Mouse (Mus musculus) left cerebral cortex, postnatal 14 days (tissue): Measurements from ENCODE around the gene Dyrk3. TPM values are rescaled to one million over a fixed set of nuclear protein-coding genes. Genes with fewer than 3 reads are reported as not detected.

Source experiments
- DNase-seq, 2 experiments: peaks; one replicate each; pipeline ENCODE4 v3.0.0; 2021 to 2022; ENCODE audit warnings: low spot score in 2 of 2, mixed read lengths in 1 of 2
- intact Hi-C: fragments of 180-260 bp; cut with DNase I; formaldehyde crosslinking; loops from one replicate; pipeline ENCODE4 v1.15.1; 2025
- total RNA-seq, 2 experiments: library from RNA; stranded (reverse); gene quantifications; 2 replicates each; pipeline ENCODE4 v1.2.3; 2021

Gene Dyrk3
- total RNA-seq, 2 experiments from 2014 or later, result 9.3 to 19.0 TPM

DNA sequence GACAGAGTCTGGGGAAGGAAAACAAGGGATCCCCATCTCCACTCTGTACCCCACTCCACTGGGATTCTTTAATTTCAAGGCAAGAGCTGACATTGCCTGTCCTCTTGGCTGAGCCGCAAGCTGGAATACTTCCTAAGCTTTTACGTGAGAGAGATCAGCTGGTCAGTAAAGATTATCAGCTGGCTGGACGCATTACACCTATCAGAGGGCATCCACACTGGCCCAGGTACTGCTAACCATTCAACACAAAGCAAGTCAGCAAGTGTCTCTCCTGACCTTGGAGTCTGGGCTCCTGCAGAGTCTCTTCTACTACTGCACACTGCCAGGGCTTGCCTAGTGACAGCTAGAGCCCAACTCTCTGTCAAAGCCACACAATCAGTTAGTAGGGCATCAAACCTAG lies 46.7 kb downstream of the Dyrk3 start:
- no peak for DNase-seq
- intact Hi-C loops, result no loop called here

- no peak for DNase-seq
- intact Hi-C loops, result no loop called here
Observed at GRCm38 (mm10) chr1:131090877-131091276, 47.3 kb downstream of the Dyrk3 start.

GRCm38 (mm10) chr1:131090261-131090660 lies 47.9 kb downstream of the Dyrk3 start:
- intact Hi-C loops, result no loop called here
- no peak for DNase-seq

DNA sequence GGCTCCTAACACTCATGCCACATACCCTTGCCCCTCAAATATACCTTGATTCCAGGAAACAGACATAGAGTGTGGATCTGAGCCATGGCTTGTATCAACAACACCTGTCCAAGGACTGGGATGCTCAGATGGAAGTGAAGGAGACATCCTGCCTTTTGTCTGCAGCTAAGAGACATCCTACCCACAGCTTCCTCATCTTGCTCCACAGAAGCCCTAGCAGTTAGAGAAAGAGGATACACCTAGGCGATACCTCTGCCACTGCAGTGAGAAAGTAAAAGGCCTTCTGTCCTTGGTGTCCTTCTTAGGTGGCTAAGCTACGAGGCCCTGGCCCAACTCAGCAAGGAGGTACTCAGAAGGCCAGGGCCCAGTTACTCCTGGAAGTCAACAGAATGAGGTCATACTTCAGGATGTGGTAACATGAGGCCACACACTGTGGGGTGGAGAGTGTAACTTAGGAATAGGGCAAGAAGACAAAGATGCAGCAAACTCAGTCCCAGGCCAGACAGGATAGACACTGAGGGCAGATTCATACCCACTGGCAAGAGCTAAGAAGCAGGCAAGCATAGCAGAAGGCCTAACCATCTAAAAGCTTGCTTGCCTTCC lies 48.5 kb downstream of the Dyrk3 start:
- intact Hi-C loops, result no loop called here
- no peak for DNase-seq

GRCm38 (mm10) chr1:131088547-131088946 lies 49.6 kb downstream of the Dyrk3 start:
- intact Hi-C loops, result no loop called here
- DNase-seq, result no peak

DNA sequence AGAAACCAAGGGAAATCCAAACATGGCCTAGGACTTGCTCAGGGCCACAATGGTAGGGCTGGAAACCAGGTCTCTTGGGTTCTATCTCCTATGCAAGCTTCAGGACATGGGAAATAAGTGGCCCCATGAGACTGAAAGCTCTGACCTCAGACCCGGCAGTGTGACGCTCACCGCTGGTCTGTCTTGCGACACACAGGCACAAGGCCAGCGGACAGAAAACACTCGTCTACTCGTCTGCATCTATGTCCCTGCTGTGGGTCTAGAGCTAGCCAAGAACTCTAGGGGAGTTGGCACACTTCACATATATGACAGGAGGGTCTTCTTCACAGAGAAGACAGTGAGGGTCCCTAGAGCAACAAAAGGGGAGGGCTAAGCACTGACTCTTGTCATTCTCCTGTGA lies 51.2 kb downstream of the Dyrk3 start:
- intact Hi-C loops, result no loop called here

GRCm38 (mm10) chr1:131085957-131086739 lies 52.0 kb downstream of the Dyrk3 start:
- intact Hi-C loops, result no loop called here
- peak in 1 of 2 experiments; percentile 46 for DNase-seq

More for the DNA sequence above, 51.2 kb downstream of the Dyrk3 start:
- no peak for DNase-seq

- intact Hi-C loops, result no loop called here
- no peak for DNase-seq
Observed at GRCm38 (mm10) chr1:131085272-131085671, 52.9 kb downstream of the Dyrk3 start.

GRCm38 (mm10) chr1:131084289-131084688 lies 53.9 kb downstream of the Dyrk3 start:
- intact Hi-C loops, result no loop called here
- no peak for DNase-seq

GRCm38 (mm10) chr1:131083609-131084008 lies 54.5 kb downstream of the Dyrk3 start:
- intact Hi-C loops, result no loop called here

DNA sequence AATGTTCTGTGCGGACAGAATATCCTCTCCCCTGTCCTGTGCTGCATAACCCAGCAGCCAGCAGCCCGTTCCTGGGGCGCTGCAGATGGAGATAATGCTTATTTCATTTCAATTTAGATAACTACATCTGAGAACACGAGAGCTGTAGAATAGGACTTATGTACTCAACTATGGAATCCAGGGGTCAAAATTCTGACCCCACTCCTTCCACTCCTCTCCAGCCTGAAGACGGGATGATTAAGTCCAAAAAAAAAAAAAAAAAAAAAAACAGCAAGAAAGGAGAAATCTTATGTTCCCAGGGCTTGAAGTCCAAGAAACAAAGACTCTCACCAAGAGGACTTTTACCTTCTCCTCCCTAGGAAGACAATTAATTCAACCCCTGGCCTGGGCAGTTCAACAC lies 55.0 kb downstream of the Dyrk3 start:
- no peak for DNase-seq
- intact Hi-C loops, result no loop called here

More at GRCm38 (mm10) chr1:131083609-131084008, 54.5 kb downstream of the Dyrk3 start:
- no peak for DNase-seq

- intact Hi-C loops, result no loop called here
- no peak for DNase-seq
Observed at GRCm38 (mm10) chr1:131080686-131081085, 57.5 kb downstream of the Dyrk3 start.

DNA sequence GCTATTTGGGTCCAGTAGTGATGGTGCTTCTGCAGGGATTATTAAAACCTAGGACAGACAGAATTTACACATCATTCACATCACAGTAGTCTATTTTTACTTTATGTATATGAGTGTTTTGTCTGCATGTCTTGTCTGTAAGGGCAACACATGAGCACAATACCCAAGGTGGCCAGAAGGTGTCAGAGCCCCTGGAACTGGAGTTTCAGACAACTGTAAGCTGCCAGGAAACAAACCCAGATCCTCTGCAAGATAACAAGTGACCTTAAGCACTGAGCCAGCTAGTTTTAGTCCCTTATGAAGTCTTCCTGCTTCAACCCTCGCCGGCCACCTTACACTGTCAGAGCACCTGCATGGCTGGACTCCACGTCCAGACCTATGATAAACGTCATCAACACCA lies 58.4 kb downstream of the Dyrk3 start:
- no peak for DNase-seq
- intact Hi-C loops, result no loop called here

- intact Hi-C loops, result no loop called here
- DNase-seq, result peak; percentile 72 to 83
Observed at GRCm38 (mm10) chr1:131078761-131079330, 59.3 kb downstream of the Dyrk3 start.

Other genes starting within 250 kb of the Dyrk3 start
- gene Il20, start 226.9 kb downstream of the Dyrk3 start, total RNA-seq, result not detected
- not detected for gene Il19, start 198.2 kb downstream of the Dyrk3 start, total RNA-seq
- gene Il10, start 118.5 kb downstream of the Dyrk3 start, total RNA-seq, result not detected
- gene Mapkapk2, start 40.5 kb downstream of the Dyrk3 start, total RNA-seq, result 10 to 100 TPM; 25.1 to 26.0 TPM
- gene Eif2d, start 14.8 kb upstream of the Dyrk3 start, total RNA-seq, result 10 to 100 TPM; 35.4 to 39.6 TPM
- 10 to 100 TPM; 25.1 to 25.8 TPM for gene Rassf5, start 106.9 kb upstream of the Dyrk3 start, total RNA-seq
- 1 to 10 TPM; 1.5 TPM for gene Ikbke, start 141.3 kb upstream of the Dyrk3 start, total RNA-seq